ENCODE assay signal across 13 mouse cellular contexts in genomic region chr1:162053186-162053585, GRCm38 (mm10).
DNase-seq lines count a peak whose midpoint lies in the region; ATAC-seq and TF ChIP-seq lines count a peak whose summit lies in the region.
"Had no signal": no experiment of that assay in that cellular context is flagged by ENCODE, and none has a peak within 500 bp of the region (broad histone marks: within the 10 kb centered on the region; RNA-seq: fewer than 3 reads in every experiment).

No protein-coding gene starts in this region.

- H3K27ac ChIP-seq in lung, embryonic 14.5 days (ENCODE audit: low read depth) = peak overlapping the region; percentile 63; the same call in 1 of the 2 replicates
- H3K27ac ChIP-seq in forebrain, embryonic 13.5 days = no peak overlapping the region
- H3K27ac ChIP-seq in limb, embryonic 13.5 days = peak overlapping the region; percentile 93
- H3K27ac ChIP-seq in liver, embryonic 12.5 days = no peak overlapping the region
- H3K27ac ChIP-seq: left cerebral cortex, adult 2 months had no signal

- no peak for ATAC-seq in lung, embryonic 14.5 days (ENCODE audit: insufficient read depth)
- ATAC-seq in forebrain, embryonic 13.5 days = no peak
- ATAC-seq in limb, embryonic 13.5 days (ENCODE audit: low FRiP score, low read depth) = no peak
- ATAC-seq in liver, embryonic 12.5 days = no peak
- ATAC-seq: intestine, postnatal 0 days had no signal

- H3K9ac ChIP-seq in lung, embryonic 14.5 days = no peak overlapping the region
- no peak overlapping the region for H3K9ac ChIP-seq in forebrain, embryonic 13.5 days
- no peak overlapping the region for H3K9ac ChIP-seq in limb, embryonic 13.5 days
- no peak overlapping the region for H3K9ac ChIP-seq in liver, embryonic 12.5 days

- H3K4me1 ChIP-seq in lung, embryonic 14.5 days (ENCODE audit: insufficient read depth) = no peaks in the 10 kb centered on the region
- H3K4me1 ChIP-seq in forebrain, embryonic 13.5 days = peaks cover 20% of the 10 kb centered on the region
- peaks cover 27% of the 10 kb centered on the region for H3K4me1 ChIP-seq in limb, embryonic 13.5 days
- H3K4me1 ChIP-seq in liver, embryonic 12.5 days = no peaks in the 10 kb centered on the region

- no peak overlapping the region for H3K4me3 ChIP-seq in lung, embryonic 14.5 days (ENCODE audit: low read depth, low read length)
- no peak overlapping the region for H3K4me3 ChIP-seq in forebrain, embryonic 13.5 days
- H3K4me3 ChIP-seq in limb, embryonic 13.5 days = no peak overlapping the region
- no peak overlapping the region for H3K4me3 ChIP-seq in liver, embryonic 12.5 days
- H3K4me3 ChIP-seq: left cerebral cortex, adult 2 months had no signal

- 61% methylated on average over 7 of the region's 7 CpGs for WGBS in lung, embryonic 14.5 days
- 17% methylated on average over 7 of the region's 7 CpGs for WGBS in forebrain, embryonic 13.5 days
- 8% methylated on average over 7 of the region's 7 CpGs for WGBS in limb, embryonic 13.5 days
- 71% methylated on average over 7 of the region's 7 CpGs for WGBS in liver, embryonic 12.5 days (ENCODE audit: insufficient replicate concordance)

- H3K4me2 ChIP-seq in lung, embryonic 14.5 days = no peak overlapping the region
- H3K4me2 ChIP-seq in forebrain, embryonic 13.5 days = peak overlapping the region; percentile 33; the same call in 1 of the 2 replicates
- 0 out of 2 replicates have a peak overlapping the region, but pooled peaks have one; percentile 9 for H3K4me2 ChIP-seq in limb, embryonic 13.5 days (replicated peaks)
- no peak overlapping the region for H3K4me2 ChIP-seq in liver, embryonic 12.5 days

- no peaks in the 10 kb centered on the region for H3K27me3 ChIP-seq in lung, embryonic 14.5 days (ENCODE audit: insufficient read depth, low read length)
- H3K27me3 ChIP-seq in forebrain, embryonic 13.5 days = no peaks in the 10 kb centered on the region
- H3K27me3 ChIP-seq in limb, embryonic 13.5 days = no peaks in the 10 kb centered on the region
- H3K27me3 ChIP-seq in liver, embryonic 12.5 days (replicated peaks) = no peaks in the 10 kb centered on the region

- no peaks in the 10 kb centered on the region for H3K36me3 ChIP-seq in lung, embryonic 14.5 days (ENCODE audit: insufficient read depth)
- no peaks in the 10 kb centered on the region for H3K36me3 ChIP-seq in forebrain, embryonic 13.5 days (ENCODE audit: poor library complexity, severe bottlenecking)
- no peaks in the 10 kb centered on the region for H3K36me3 ChIP-seq in limb, embryonic 13.5 days
- H3K36me3 ChIP-seq in liver, embryonic 12.5 days = no peaks in the 10 kb centered on the region

- no peaks in the 10 kb centered on the region for H3K9me3 ChIP-seq in lung, embryonic 14.5 days (ENCODE audit: low read depth, low read length)
- no peaks in the 10 kb centered on the region for H3K9me3 ChIP-seq in forebrain, embryonic 13.5 days (replicated peaks)
- no peaks in the 10 kb centered on the region for H3K9me3 ChIP-seq in limb, embryonic 13.5 days
- H3K9me3 ChIP-seq in liver, embryonic 12.5 days (replicated peaks) = no peaks in the 10 kb centered on the region

- no peak for TF ChIP-seq CTCF in lung, embryonic 14.5 days (IDR thresholded peaks at IDR 0.05; ENCODE audit: low read depth)

- DNase-seq in lung, embryonic 14.5 days = peak; percentile 10
- DNase-seq in lung, postnatal 25 days (ENCODE audit: low spot score) = no peak
- peak; percentile 27 for DNase-seq in retina, postnatal 1 day
- DNase-seq in layer of hippocampus, postnatal 36 days = no peak
- DNase-seq in urinary bladder, adult 2 months (ENCODE audit: low spot score) = no peak
- DNase-seq: adrenal gland, adult 8-10 months; cerebellum, adult 11-12 months; gastrocnemius, postnatal 10 days had no signal

Comparison
In these comparisons a context has a peak if more than half of its experiments do, and no peak if none do; other contexts are left out.
1. DNase-seq: peak in lung, embryonic 14.5 days (single experiment) and retina, postnatal 1 day (single experiment); none in lung, postnatal 25 days (single experiment), layer of hippocampus, postnatal 36 days (0 of 2) and urinary bladder, adult 2 months (single experiment).
2. H3K27ac ChIP-seq: peak in lung, embryonic 14.5 days (single experiment) and limb, embryonic 13.5 days (single experiment); none in forebrain, embryonic 13.5 days (single experiment) and liver, embryonic 12.5 days (single experiment).
3. H3K4me2 ChIP-seq: peak in forebrain, embryonic 13.5 days (single experiment) and limb, embryonic 13.5 days (single experiment); none in lung, embryonic 14.5 days (single experiment) and liver, embryonic 12.5 days (single experiment).